Mouse (Mus musculus) erythroblast, embryonic 14.5 days (primary cell): ENCODE measurements around the gene Adamtsl4.

Experiments
- GATA1 ChIP-seq: IDR thresholded peaks from 2 replicates; pipeline ENCODE4 v1.6.1; 2012; ENCODE audit warnings: low read length, inconsistent platforms, mixed read lengths
- TAL1 ChIP-seq: IDR thresholded peaks from 3 replicates; pipeline ENCODE4 v1.6.1; 2012; ENCODE audit warnings: low read length, inconsistent platforms, mixed read lengths

DNA sequence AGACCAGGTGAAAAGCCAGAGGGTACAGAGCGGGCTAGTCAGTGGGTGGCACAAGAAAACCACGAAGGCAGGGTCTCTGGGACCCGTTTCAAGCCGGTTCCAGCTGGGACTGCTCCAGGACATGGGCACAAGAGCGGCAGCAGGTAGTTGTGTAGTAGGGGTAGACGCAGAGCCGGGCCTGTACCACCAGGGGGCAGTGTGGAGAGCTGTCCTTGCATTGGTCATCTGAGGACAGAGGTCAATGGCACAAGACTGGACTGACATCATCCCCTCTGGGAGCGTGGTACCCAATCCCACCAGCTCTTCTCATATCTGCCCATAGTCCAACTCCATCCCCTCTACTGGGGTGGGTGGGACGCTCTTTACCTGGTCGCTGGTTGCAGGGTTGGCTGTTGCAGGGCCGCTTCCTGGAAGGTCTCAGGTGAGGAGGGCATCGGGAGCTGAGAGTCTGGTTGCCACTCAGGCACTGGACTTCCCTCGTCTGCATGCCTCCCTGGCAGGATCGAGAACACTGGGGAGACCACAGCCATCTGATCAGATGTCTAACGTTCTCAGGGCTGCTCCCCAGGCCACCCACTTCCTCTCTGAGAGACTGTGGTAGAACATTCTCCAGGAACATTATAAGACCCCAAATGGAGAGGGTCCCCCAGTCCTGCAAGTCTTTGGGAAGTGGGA is 10.8 kb downstream of the Adamtsl4 start:
- TF ChIP-seq GATA1, result no peak
- no peak for TF ChIP-seq TAL1
